Mouse (Mus musculus): ENCODE measurements around the gene Cobl.

The Cobl gene

DNA sequence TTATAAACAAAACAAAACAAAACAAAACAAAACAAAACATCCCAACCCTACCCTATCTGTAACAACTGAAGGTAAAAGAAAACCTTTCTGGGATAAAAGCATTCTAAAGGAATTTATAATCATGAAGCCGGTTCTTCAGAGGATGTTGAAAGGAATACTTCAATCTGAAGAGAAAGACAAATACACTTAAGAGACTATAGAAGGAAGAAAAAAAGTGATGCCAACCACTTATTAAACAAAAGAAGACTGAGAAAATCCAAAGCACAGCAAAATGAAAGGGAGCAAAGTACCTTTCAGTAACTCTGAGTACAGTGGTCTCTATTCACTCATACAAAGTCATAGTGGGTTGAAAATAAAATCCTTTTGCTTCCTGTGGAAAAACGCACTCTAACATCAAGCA is 256.2 kb downstream of the Cobl start:
- DNase-seq, result no peak

DNA sequence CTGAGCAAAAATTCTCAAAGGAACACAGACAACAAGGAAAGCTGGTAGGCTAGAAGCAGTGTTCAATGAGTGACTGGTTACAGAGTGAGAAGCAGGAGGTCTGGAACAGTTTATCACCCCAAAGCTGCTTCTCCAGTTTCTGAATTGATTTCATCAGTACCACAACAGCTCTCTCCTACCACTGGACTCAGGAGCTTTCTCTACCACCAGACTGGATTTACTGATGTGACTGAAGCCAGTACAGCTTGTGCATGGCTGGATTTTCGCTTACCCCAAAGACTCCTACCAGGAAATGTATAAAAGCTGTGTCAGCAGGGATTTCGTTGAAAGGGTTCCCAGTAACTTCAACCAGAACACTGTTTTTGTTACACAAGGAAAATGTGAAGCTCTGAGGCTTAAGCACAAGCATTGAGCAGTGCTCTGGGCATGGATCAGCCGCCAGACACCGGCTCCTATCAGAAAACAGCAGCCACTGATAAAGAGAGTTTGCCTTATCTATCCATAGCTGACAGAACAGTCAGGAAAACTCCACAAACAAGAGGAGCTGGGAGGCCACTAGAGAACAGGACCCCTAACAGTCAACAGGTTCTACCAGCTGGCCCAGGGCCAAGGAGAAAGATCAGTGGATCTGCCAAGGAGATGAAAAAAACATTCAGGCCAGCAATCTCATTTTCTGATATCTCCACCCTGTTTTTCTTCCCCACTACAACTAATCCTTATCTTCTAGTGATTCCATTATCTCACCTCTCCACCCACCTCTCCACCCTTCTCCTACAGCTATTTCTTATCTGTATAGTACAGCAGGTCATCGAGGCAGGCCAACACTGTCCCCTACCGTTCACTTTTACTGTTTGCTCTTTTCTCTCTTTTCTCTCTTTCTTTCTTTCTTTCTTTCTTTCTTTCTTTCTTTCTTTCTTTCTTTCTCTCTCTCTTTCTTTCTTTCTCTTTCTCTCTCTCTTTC is 259.3 kb downstream of the Cobl start:
- DNase-seq, result no peak

DNA sequence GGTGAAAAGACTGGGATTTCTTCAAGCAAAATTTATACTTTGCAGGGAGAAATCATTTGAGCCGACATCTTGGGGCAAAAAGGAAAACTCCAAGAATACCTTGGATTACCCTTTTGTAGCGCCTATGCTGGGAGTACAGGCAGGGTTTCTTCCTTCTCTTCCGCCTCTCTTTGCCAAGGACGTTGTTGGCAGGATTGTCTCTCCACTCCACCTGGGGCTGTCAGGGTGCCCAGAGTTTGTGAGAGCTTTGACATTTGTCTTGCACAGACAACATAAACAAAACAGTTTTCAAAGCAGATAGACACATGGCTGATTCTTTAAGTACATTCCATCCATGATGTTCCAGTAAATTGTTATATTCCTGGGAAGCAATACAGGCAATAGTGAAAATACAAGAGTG is 265.3 kb downstream of the Cobl start:
- no peak for DNase-seq

DNA sequence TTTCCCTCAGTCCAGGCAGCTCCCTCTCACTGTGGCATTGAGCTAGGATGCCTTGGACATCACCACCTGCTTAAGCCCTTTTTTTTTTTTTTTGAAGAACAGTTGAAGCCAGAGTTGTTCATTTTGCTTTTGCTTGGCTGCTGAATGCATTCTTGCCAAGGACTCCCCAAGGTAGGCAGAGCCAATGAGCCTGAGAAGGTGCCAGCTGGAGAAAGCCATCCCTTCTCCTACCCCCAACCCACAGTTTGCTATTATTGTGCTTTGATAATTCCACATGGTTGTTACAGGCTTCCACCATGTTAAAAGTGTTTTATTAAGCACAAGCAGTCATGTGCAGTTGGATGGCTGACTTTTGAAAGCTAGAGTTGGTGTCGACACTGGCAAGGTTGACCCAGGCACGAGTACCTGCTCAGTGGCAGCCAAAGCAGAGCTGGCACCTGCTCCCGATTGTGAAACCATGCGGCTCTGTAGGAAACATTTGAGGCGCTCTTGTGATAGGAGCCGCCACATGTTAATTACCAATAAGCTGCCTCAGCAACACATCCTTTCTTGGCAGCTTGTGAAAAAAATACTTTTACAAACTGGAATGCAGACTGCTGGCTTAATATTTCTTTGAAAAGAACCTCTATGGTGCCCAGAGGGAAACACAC is 265.9 kb downstream of the Cobl start:
- no peak for DNase-seq

DNA sequence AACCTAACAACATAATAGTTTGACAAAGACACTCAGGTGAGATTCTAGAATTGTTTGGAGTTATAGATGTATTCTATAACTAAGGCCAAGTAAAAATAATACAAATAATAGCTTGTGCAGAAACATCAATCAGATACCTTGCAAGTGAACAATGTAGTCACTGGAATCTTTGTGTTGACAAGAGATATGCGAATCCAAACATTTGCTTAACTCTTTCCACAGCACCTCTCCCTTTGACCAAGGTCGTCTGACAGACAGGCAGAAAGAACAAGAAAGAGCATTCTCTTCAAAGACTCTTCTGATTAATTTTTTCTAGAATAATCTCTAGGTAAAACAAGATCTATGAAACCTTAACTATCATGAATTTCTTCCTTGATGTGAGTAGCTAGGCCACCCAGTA is 266.7 kb downstream of the Cobl start:
- no peak for DNase-seq

DNA sequence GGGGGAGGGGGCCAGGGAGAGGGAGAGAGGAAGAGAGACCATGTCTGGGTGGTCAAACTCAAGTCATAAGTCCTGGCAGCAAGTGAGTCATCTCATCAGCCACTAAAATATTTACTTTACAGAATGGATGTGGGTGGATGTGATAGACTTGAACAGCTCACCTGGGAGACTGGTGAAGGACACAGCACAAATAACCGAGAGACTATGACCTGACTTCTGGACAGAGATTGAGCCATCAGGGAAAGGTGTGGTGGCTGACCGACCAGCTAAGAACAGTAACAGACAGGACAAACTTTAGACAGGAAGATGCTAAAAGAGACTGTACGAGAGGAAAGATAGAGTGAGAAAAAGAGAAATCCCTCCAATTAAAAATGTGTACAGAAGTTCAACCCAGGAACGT is 267.2 kb downstream of the Cobl start:
- DNase-seq, result no peak

DNA sequence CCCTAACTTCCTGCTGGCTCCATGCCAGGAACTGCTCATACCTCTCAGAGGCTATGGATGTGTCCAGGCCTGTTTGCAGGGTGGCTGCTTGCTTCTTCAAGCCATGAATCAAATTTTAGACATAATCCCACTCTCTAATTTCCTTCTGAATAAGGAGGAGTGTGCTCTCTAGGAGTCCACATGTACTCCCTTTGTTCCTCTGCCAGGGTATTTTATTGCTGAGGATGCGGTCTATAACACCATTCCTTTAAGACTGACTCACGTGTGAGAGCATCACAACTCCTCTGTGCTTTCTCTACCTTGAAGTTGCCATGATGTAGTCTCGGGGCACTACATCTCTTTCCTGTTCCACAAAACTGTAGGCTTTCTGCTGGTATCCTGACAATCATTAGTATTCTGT is 269.4 kb downstream of the Cobl start:
- no peak for DNase-seq

DNA sequence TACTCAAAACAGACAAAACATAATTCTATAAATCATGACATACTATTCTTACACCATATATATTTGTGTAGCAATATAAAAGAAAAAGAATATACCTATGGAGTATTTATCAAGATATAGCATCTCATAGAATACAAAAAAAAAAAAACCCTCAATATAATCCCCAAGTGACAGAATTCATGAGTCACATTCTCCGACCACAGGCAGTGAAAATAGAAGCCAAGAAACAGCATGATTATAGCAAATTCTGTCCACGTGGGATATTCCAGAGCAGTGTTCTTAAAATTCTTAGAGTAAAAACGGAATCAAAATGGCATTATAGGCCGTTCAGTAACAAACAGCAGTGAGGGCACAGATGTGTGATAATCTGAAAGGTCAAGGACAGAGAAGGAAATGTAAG is 271.4 kb downstream of the Cobl start:
- DNase-seq, result no peak

DNA sequence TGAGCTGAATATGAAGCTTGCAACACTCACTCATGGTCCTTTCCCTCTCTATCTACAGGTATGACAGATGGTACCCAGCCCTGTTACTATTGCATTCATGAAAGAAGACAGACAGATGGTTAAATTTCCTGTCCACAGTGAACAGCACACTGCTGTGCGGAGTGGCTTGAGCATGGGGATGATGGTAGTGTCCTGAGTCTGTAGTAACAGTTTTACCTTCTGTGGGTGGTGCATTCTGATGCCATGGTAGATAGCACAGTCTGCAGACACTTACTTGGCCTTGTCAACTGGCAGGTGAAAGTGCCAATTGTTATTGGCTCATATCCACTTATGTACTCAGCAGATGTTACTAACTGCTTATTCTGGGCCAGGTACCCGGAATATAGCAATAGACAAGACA is 273.4 kb downstream of the Cobl start:
- DNase-seq, result no peak

DNA sequence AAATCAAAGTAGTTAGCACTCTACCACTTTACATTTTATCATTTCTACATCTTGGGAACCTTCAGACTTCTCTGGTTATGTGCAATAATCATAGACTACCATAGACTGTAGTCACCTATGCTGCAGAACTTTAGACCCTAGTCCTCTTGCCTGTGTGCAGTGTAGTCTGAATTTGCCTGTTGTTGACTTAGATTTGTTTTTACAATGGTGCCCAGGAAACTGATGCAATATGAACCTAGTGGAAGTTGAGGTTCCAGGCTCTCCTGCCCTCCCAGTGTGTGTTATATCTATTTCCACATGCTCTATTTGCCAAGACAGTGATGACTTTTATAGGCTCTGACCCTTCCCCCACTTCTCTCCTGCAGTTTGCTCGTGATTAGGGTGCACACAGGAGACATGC is 274.3 kb downstream of the Cobl start:
- no peak for DNase-seq
